12 mouse cellular contexts compared by ENCODE assay signal in the genomic region with DNA sequence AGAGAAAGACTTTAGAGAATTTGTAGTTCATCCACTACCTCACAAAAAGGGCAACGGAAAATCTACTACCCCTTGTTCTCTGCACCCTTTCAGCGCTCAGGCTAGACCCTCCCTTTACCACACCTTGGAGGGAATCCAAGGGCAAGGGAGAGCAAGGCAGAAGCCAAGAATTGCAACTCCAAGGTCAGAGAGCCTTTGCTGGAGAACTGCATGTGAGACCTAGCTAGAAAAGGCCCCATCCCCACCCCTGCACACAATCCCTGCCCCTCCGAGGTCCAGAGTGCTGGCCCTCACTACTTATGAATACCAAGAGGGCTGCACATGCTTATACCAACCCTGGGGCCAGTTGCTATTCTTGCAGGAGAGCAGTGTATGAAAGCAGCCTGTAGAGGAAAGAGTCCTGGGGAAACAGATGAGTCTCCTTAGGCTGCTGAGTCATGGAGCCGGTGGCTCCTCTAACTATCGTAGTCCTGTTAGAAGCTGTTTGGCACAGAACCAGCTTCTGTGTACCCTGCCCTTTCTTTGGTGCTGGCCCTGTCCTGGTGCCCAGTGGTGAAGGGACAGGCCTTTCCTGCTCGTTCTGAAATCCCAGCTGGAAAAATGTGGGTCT.
DNase-seq lines count a peak whose midpoint lies in the region; ATAC-seq and TF ChIP-seq lines count a peak whose summit lies in the region.
"Had no signal": no experiment of that assay in that cellular context is flagged by ENCODE, and none has a peak within 500 bp of the region (broad histone marks: within the 10 kb centered on the region; RNA-seq: fewer than 3 reads in every experiment).

No protein-coding gene starts in this region.

- H3K36me3 ChIP-seq in kidney, adult 2 months (ENCODE audit: control insufficient read depth, insufficient read depth, low read length): no peaks in the 10 kb centered on the region
- no peaks in the 10 kb centered on the region for H3K36me3 ChIP-seq in kidney, embryonic 16.5 days (ENCODE audit: insufficient read depth, low read length)
- H3K36me3 ChIP-seq: heart, embryonic 12.5 days; hindbrain, embryonic 10.5 days had no signal

- no peak overlapping the region for H3K4me2 ChIP-seq in kidney, embryonic 16.5 days (replicated peaks; ENCODE audit: low read depth, low read length)
- H3K4me2 ChIP-seq: heart, embryonic 12.5 days had no signal

- DNase-seq in kidney, adult 2 months: peak; percentile 77
- DNase-seq in Muller cell, postnatal 12 days (ENCODE audit: inconsistent ontology term): peak; percentile 4
- peak; percentile 14 for DNase-seq in ZHBTc4 (ENCODE audit: low read depth, low spot score)
- peak; percentile 37 for DNase-seq in kidney, postnatal 10 days
- DNase-seq in gastrocnemius, adult 18-20 months (ENCODE audit: low spot score): no peak
- no peak for DNase-seq in thymus, adult 18-20 months
- DNase-seq: cerebellum, postnatal 36 days had no signal

- H3K4me3 ChIP-seq in kidney, adult 2 months (ENCODE audit: insufficient read depth, low read depth, low read length): no peak overlapping the region
- H3K4me3 ChIP-seq in kidney, embryonic 16.5 days (ENCODE audit: low read length): no peak overlapping the region
- H3K4me3 ChIP-seq: heart, embryonic 12.5 days; hindbrain, embryonic 10.5 days had no signal

- no peak for TF ChIP-seq CTCF in kidney, adult 2 months (conservative IDR thresholded peaks at IDR 0.05; ENCODE audit: insufficient read depth, insufficient read length, low read depth, low read length)

- H3K9ac ChIP-seq in kidney, embryonic 16.5 days (replicated peaks; ENCODE audit: low read length): no peak overlapping the region
- H3K9ac ChIP-seq: heart, embryonic 12.5 days; liver, postnatal 0 days had no signal

- no peaks in the 10 kb centered on the region; the same call in 1 of the 2 replicates for H3K27me3 ChIP-seq in kidney, adult 2 months (replicated peaks; ENCODE audit: control insufficient read depth, insufficient read depth, low read length)
- no peaks in the 10 kb centered on the region for H3K27me3 ChIP-seq in kidney, embryonic 16.5 days (ENCODE audit: insufficient read depth, low read length)
- H3K27me3 ChIP-seq: heart, embryonic 12.5 days had no signal

- peaks cover 3% of the 10 kb centered on the region; the same call in 1 of the 2 replicates for H3K9me3 ChIP-seq in kidney, embryonic 16.5 days (ENCODE audit: low read length)
- H3K9me3 ChIP-seq: heart, embryonic 12.5 days; hindbrain, embryonic 10.5 days had no signal

- TF ChIP-seq POLR2A in kidney, adult 2 months (IDR thresholded peaks at IDR 0.05; ENCODE audit: low read depth, low read length): no peak

- no peak for ATAC-seq in kidney, embryonic 16.5 days (ENCODE audit: low FRiP score, low TSS enrichment)
- ATAC-seq: intestine, postnatal 0 days; liver, postnatal 0 days had no signal

- WGBS in kidney, adult 2 months: 27% methylated on average over 6 of the region's 6 CpGs
- whole genome bisulfite sequencing in kidney, embryonic 16.5 days: 69% methylated on average over 6 of the region's 6 CpGs

- no peak overlapping the region for H3K27ac ChIP-seq in kidney, adult 2 months (ENCODE audit: insufficient read depth, low read depth, low read length)
- H3K27ac ChIP-seq in kidney, embryonic 16.5 days (ENCODE audit: low read length): no peak overlapping the region
- H3K27ac ChIP-seq: hindbrain, embryonic 10.5 days had no signal

- H3K4me1 ChIP-seq in kidney, adult 2 months (ENCODE audit: control insufficient read depth, insufficient read depth, low read length): peaks cover 7% of the 10 kb centered on the region; the same call in 1 of the 2 replicates
- peaks cover 14% of the 10 kb centered on the region for H3K4me1 ChIP-seq in kidney, embryonic 16.5 days (ENCODE audit: insufficient read depth, low read length)
- H3K4me1 ChIP-seq: hindbrain, embryonic 10.5 days had no signal

Comparison
In these comparisons a context has a peak if more than half of its experiments do, and no peak if none do; other contexts are left out.
1. DNase-seq: peak in kidney, adult 2 months (single experiment), Muller cell, postnatal 12 days (single experiment), ZHBTc4 (single experiment) and kidney, postnatal 10 days (single experiment); none in gastrocnemius, adult 18-20 months (single experiment) and thymus, adult 18-20 months (0 of 2).